Mouse (Mus musculus) kidney, postnatal 14 days (tissue): ENCODE data around the gene Jtb.

Experiments used
- DNase-seq: peaks from one replicate; pipeline ENCODE4 v3.0.0; 2022; ENCODE audit warnings: mixed read lengths

Jtb gene

DNA sequence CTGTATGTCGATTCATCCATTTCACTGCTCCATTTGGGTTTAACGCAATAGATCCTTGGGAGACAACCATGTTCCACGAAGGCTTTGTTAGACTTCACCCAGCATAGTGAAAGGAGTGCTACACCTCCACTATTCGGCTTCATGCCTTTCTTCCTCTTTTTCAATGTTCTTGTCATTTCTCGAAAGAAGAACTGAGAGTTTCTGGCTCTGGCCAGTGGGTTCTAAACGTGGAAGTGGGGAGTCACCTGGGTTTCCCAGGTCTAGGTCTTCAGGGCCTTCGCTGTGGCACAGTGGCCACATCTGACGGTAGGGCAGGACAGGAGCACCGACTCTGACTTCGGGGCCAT is 33.3 kb downstream of the Jtb start:
- no peak for DNase-seq

GRCm38 (mm10) chr3:90265034-90265931 is 33.9 kb downstream of the Jtb start, which contains the start of gene Dennd4b:
Gene Dennd4b (plus strand): TSS chr3:90265185.
- DNase-seq: peak; percentile 92

GRCm38 (mm10) chr3:90265932-90266741 is 34.7 kb downstream of the Jtb start:
- no peak for DNase-seq

DNA sequence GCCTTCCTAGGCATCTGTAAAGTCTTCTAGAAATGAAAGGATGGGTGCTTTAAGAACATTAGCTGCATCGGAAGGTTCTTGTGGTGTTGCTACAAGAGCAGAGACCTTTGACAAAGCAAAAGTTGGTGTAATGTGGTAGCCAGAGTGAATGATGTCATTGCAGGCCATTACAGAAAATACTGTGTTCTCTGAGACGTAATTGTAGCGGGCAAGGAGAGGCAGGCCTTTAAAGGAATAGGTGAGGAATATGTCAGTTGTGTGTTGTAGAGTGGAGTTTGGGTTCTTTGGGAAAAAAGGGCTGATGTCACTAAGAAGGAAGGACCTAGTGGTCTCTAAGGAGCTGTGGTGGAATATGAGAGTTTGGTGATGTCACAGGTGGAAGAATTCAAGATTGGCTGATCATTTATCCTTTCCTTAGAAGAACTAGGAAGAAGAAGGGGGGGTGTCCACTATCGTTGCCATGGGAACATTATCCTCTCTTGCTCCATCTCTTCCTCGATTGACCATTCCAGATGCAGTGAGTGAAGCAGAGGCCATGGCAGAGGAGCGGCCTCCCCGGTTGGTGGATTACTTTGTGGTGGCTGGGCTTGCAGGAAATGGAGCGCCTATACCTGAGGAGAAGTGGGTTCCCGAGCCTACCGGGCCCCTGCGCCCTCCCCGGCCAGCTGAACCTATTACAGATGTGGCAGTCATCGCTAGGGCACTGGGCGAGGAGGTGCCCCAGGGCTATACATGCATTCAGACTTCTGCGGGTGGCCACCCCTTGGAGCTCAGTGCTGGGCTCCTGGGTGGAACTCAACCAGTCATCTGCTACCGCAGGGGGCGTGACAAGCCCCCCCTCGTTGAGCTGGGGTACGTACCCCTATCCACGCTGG is 35.7 kb downstream of the Jtb start:
- no peak for DNase-seq

GRCm38 (mm10) chr3:90268190-90268589 is 36.8 kb downstream of the Jtb start:
- DNase-seq: no peak

- DNase-seq: no peak
Observed at GRCm38 (mm10) chr3:90268971-90269370, 37.6 kb downstream of the Jtb start.

- DNase-seq: no peak
Observed at GRCm38 (mm10) chr3:90270784-90271183, 39.4 kb downstream of the Jtb start.

DNA sequence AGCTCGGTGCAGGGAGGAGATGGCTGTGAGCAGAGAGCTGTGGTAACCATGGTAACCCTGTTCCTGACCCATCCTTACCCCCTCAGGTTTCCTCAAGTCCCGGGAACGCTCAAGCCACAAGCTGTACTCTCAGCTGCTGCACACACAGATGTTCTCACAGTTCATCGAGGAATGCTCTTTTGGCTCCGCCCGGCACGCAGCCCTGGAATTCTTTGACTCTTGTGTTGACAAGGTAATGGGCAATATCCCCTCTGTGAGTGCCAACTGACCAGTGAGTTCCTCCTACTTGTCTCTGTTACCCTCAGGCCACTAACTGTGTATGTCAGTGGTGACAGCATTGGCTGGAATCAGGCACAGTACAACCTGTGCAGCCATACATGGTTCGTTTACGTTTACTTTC is 40.8 kb downstream of the Jtb start:
- DNase-seq: no peak

- no peak for DNase-seq
Observed at GRCm38 (mm10) chr3:90273855-90274254, 42.5 kb downstream of the Jtb start.

DNA sequence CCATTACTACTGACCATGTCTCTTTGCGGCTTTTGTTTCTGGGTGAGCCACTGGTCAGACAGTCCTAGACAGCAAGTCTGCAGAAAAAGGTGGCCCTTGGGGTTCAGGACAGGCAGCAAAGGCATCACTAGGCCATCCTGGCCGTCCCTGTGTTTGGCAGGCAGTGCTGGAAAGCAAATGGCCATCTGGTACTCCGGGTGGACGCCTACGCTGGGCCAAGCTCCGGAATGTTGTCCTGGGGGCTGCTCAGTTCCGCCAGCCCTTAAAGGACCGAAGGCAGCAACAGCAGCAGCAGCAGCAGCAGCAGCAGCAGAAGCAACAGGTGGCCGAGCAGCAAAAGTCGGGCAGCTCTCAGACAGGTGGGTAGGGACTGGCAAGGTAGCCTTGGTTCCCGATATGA is 43.9 kb downstream of the Jtb start:
- DNase-seq: no peak

DNA sequence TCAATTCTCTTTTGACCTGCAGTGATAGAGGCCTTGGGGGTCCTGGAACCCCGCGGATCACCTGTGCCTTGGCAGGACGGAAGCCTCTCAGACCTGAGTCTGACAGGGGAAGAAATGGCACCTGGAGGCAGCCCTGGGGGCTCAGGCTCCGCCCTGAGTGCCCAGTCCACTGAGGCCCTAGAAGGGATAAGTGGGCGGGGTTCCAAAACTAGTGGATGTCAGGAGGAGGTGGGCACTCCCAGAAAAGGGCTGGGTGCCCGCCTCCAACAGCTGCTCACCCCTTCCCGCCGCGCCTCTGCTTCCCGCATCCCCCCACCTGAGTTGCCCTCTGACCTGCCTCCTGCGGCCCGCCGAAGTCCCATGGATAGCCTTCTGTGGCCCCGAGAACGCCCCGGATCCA is 45.5 kb downstream of the Jtb start:
- DNase-seq: no peak

- DNase-seq: no peak
Observed at GRCm38 (mm10) chr3:90277793-90278192, 46.4 kb downstream of the Jtb start.

DNA sequence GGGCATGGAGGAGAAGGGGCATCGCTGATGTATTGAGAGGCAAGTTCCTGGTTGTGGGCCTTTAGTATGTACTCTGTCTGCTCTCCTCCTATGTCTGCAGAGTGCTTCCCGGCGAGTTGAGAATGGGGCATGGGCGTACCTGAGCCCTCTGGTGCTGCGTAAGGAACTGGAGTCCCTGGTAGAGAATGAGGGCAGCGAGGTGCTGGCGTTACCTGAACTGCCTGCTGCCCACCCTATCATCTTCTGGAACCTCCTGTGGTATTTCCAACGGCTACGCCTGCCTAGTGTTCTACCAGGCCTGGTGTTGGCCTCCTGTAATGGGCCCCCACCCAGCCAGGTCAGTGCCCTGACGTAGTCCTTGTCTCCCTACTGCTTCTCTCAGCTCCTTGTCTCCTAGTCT is 46.8 kb downstream of the Jtb start:
- DNase-seq: no peak

DNA sequence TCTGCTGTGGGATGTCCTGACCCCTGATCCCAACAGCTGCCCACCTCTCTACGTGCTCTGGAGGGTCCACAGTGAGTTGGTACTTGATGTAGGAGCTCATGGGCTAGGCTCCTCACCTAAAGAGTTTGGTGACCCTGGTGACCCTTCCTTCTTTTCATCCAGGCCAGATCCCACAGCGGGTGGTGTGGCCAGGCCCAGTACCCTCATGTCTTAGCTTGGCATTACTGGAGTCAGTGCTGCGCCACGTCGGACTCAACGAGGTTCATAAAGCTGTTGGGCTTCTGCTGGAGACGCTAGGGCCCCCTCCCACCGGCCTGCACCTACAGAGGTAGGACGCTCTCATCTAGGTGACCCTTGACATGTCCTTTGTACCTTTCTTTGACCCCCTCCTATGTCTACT is 47.8 kb downstream of the Jtb start:
- DNase-seq: no peak

- no peak for DNase-seq
Observed at GRCm38 (mm10) chr3:90279743-90280142, 48.3 kb downstream of the Jtb start.

DNA sequence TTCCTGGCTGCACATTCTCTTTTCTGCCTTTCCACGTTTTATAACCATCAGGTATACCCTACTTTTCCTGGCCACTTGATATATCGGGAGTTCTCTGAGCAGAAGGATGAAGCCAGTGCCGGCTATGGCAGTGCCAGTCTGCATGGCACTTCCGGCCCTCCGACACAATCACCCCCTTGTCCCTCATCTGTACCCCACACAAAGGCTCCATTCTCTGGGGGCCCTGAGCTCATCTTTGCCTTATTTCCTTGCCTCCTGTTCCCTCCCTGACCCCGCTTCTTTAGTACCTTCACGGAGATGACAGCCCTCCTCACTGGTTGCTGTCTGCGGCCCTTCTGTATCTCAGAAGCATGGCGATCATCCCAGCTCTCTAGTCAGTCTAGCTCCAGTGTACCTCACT is 49.3 kb downstream of the Jtb start:
- no peak for DNase-seq

DNA sequence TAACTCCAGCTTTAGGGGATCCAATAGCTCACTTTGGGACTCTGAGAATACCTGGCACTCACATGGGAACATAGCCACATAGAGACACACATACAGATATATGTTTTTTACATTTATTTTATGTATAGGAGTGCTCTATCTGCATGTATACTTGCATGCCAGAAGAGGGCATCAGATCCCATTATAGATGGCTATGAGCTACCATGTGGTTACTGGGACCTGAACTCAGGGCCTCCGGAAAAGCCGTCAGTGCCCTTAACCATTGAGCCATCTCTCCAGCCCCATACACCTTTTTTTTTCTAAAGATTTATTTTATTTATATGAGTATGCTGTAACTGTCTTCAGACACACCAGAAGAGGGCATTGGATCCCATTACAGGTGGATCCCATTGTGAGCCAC is 52.8 kb downstream of the Jtb start:
- DNase-seq: no peak
